Mouse (Mus musculus): ENCODE measurements around the gene Tnfaip6.

GRCm38 (mm10) chr2:51999996-52000395 lies 37.8 kb upstream of the Tnfaip6 start:
- no peak for TF ChIP-seq CTCF (IDR thresholded peaks at IDR 0.05; ENCODE audit: low read depth, low read length)
- no peak for TF ChIP-seq POLR2A (IDR thresholded peaks at IDR 0.05; ENCODE audit: insufficient read depth, low read length)

Data from ES-Bruce4 (cell line).